Mouse (Mus musculus) hindbrain, embryonic 15.5 days (tissue): Measurements from ENCODE around the gene Cd151. TPM values are rescaled to one million over a fixed set of nuclear protein-coding genes. Genes with fewer than 3 reads are reported as not detected.

Source experiments
- ATAC-seq: fragments of 200-750 bp; cut with Nextera tagmentation; 2 replicates; pipeline ENCODE4 v1.8.0; 2017; ENCODE audit warnings: low read depth, moderate number of reproducible peaks, moderate TSS enrichment; ENCODE audit not compliant: low FRiP score
- H3K27ac ChIP-seq: fragments of 300-500 bp; sonication (generic); replicated peaks from 2 replicates; pipeline ENCODE4 v1.5.1; 2015; ENCODE audit warnings: mild to moderate bottlenecking, inconsistent platforms
- H3K27me3 ChIP-seq: fragments of 300-500 bp; sonication (generic); 2 replicates; pipeline ENCODE4 v1.6.1; 2015; ENCODE audit warnings: control low read depth, inconsistent platforms
- H3K36me3 ChIP-seq: fragments of 300-500 bp; sonication (generic); 2 replicates; pipeline ENCODE4 v1.6.1; 2015; ENCODE audit warnings: control low read depth, inconsistent platforms
- H3K4me1 ChIP-seq: fragments of 300-500 bp; sonication (generic); replicated peaks from 2 replicates; pipeline ENCODE4 v1.6.1; 2015; ENCODE audit warnings: control low read depth, inconsistent platforms
- H3K4me2 ChIP-seq: fragments of 300-500 bp; sonication (generic); 2 replicates; pipeline ENCODE4 v1.6.1; 2015; ENCODE audit warnings: moderate library complexity, mild to moderate bottlenecking, inconsistent platforms
- H3K4me3 ChIP-seq: fragments of 300-500 bp; sonication (generic); 2 replicates; pipeline ENCODE4 v1.5.1; 2015; ENCODE audit warnings: mild to moderate bottlenecking, inconsistent platforms
- H3K9ac ChIP-seq: fragments of 300-500 bp; sonication (generic); 2 replicates; pipeline ENCODE4 v1.6.1; 2015; ENCODE audit warnings: inconsistent platforms
- H3K9me3 ChIP-seq: fragments of 300-500 bp; sonication (generic); 2 replicates; pipeline ENCODE4 v1.6.1; 2016; ENCODE audit warnings: control low read depth, inconsistent platforms
- WGBS: fragments of 180-500 bp; shearing (Covaris S2); methylation state at CpG from one replicate; pipeline ENCODE4 v1.1.7; 2015; 5-methylcytosine and 5-hydroxymethylcytosine counted together
- polyA plus RNA-seq: library from polyadenylated mRNA; unstranded; fragments of >200 nt; fragmentation: Nextera tagmentation; extraction: Ambion mirVana; gene quantifications from 2 replicates; pipeline ENCODE4 v1.2.1, GENCODE M21; 2015

Gene Cd151
- polyA plus RNA-seq = 20.6 and 20.7 TPM in 2 replicates

DNA sequence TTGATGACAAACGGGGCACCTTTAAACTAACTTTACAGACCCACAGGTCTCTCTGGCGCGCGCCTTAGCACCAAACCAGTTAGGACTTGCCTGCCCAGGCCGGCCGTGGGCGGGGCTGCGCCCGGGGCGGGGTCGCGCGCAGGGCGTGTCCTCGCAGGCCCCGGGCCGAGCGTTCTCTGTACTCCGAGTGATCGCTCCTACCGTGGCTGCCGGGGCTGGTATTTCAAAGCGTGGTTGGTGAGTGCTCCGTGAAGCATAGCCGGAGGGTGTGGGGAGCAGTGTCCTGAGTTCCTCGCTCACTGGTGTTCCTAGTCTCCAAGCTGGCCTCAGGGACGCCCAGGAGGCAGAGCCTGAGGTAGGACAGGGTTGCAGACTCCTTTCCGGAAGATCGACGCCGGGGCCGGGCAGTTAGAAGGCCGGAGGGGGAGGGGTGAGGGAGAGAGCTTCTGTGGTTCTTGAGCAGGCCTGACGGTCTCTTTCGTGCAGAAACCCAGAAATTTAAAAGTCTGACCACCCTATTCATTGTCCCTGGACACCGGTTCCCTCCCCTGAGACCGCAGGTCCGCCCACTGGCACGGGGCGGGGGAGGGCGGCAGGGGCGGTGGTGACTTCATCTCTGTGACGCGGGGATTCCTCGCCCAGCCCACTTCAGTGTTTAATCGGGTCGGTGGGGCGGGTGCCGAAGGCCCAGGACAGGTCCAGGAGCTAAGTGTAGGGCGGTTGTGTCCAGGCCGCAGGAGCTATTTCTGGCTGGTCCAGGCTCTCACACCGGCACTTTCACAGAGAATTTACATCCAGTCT, at the start of gene Cd151:
Gene Cd151, plus strand, starts transcription at position 163 of the 801 bp plus-strand sequence.
- Histone ChIP-seq H3K27me3 (peaks cover 42% of the 10 kb centered on the region), H3K27ac (peak within 1 kb of the TSS; percentile 85), H3K9ac (peak within 1 kb of the TSS; percentile 73), H3K36me3 (peaks cover 13% of the 10 kb centered on the region), H3K4me2 (peak within 1 kb of the TSS; percentile 58), H3K4me1 (peaks cover 47% of the 10 kb centered on the region), H3K4me3 (peak within 1 kb of the TSS; percentile 66), H3K9me3 (no peaks in the 10 kb centered on the region)
- under 1% methylated on average over 52 of the region's 52 CpGs for WGBS
- ATAC-seq = peak; percentile 32

GRCm38 (mm10) chr7:141417731-141418681, 49.2 kb upstream of the Cd151 start:
- no peaks in the 10 kb centered on the region for H3K9me3 ChIP-seq
- WGBS = 73% methylated on average over 8 of the region's 8 CpGs
- H3K27me3 ChIP-seq = no peaks in the 10 kb centered on the region
- no peak overlapping the region for H3K9ac ChIP-seq
- no peak overlapping the region for H3K4me3 ChIP-seq
- no peaks in the 10 kb centered on the region for H3K36me3 ChIP-seq
- no peak overlapping the region for H3K27ac ChIP-seq
- H3K4me2 ChIP-seq = no peak overlapping the region
- H3K4me1 ChIP-seq = peaks cover 8% of the 10 kb centered on the region
- no peak for ATAC-seq

DNA sequence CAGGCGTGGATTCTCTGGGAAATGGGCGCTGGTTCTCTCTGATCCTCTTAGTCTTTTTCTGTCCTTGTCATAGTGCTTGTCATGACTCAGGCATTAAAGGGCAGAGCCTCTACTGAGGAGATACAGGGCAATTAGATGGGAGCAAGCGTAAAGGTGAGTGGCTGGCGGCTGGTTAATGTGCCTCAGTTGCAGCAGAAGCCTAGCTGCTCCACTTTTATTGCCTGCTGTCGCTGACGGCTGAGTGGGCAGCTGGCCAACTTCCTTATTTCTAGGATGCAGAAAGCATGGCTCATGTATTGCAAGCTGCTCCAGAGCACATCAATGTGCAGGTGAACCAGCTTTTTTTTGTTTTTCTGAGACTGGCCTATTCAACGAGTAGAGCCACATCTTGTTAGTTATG, 48.2 kb upstream of the Cd151 start:
- H3K4me2 ChIP-seq = no peak overlapping the region
- no peaks in the 10 kb centered on the region for H3K27me3 ChIP-seq
- no peaks in the 10 kb centered on the region for H3K9me3 ChIP-seq
- H3K27ac ChIP-seq = no peak overlapping the region
- no peak overlapping the region for H3K9ac ChIP-seq
- no peak overlapping the region for H3K4me3 ChIP-seq
- WGBS = 68% methylated on average over 7 of the region's 7 CpGs
- H3K4me1 ChIP-seq = peaks cover 5% of the 10 kb centered on the region
- no peak for ATAC-seq
- H3K36me3 ChIP-seq = no peaks in the 10 kb centered on the region

DNA sequence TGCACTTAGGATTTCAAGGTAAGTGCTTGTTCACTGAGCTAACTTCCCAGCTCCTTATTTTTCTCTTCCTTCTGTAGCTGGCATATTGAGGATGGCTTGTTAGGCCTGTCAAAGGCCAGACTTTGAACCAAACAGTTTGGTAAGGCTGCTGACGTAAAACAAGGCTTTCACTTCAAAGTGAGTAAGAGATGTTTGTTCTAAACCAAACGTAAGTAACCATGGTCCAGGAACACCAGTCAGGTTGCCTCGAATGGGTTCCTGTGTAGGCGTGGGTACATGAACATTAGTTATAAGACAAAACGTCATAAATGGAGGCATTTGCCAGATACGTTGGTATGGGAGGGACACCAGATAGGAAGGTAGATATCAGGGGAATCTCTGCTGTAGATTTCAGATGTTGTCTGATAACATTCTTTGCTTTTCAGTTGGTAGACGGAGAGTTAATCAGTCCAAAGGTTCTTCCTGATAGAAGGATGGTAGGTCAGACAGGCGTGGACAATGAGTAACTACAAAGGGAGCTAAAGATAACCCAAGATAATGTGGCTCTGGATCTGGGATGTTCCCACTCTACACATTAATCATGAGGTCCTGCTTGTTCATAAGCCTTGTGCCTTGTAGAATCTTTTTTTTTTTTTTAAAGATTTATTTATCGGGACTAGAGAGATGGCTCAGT, 47.0 kb upstream of the Cd151 start:
- no peak overlapping the region for H3K4me3 ChIP-seq
- no peak overlapping the region for H3K9ac ChIP-seq
- WGBS = 91% methylated on average over 9 of the region's 9 CpGs
- H3K4me1 ChIP-seq = no peaks in the 10 kb centered on the region
- no peaks in the 10 kb centered on the region for H3K9me3 ChIP-seq
- no peak for ATAC-seq
- no peaks in the 10 kb centered on the region for H3K27me3 ChIP-seq
- H3K27ac ChIP-seq = no peak overlapping the region
- H3K4me2 ChIP-seq = no peak overlapping the region
- no peaks in the 10 kb centered on the region for H3K36me3 ChIP-seq

DNA sequence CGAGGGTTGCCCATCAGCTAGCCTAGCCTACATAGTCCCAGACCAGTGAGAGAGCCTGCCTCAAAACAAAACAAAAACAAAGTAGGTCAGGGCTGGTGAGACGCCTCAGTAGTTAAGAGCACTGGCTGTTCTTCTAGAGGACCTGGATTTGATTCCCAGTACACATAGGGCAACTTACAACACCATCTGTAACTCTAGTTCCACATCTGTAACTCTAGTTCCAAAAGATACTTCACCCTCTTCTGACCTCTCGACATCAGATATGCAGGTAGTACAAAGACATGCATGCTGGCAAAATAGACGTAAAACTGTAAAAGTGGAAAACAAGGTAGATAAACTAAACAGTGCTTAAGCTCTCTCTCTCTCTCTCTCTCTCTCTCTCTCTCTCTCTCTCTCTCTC, 43.4 kb upstream of the Cd151 start:
- Histone ChIP-seq H3K36me3 (peaks cover 6% of the 10 kb centered on the region; the same call in 1 of the 2 replicates), H3K4me2 (no peak overlapping the region), H3K4me1 (peaks cover 9% of the 10 kb centered on the region), H3K27me3 (no peaks in the 10 kb centered on the region), H3K9me3 (no peaks in the 10 kb centered on the region), H3K27ac (no peak overlapping the region), H3K9ac (no peak overlapping the region), H3K4me3 (no peak overlapping the region)
- 75% methylated on average over 4 of the region's 4 CpGs for WGBS
- ATAC-seq = no peak

- no peak for ATAC-seq
- no peak overlapping the region for H3K4me3 ChIP-seq
Measured at GRCm38 (mm10) chr7:141426948-141427730, 40.1 kb upstream of the Cd151 start.

DNA sequence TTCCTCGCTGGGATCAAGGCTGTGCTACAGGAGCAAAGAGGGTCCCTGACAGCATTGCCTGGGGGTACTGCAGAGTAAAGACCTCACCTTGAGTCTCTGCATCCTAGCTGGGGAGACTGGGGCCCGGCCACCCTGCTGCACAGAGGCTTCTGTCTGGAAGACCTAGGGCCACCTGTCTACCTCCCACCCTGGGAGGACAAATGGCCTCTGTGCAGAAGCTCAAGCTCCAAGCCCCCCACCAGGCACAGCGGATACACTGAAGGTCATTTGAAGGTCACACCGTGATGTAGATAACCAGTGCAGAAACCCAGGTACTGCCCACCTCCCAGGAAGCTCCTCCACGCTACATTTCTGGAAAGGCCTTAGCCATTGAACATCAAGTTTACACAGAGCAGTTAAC, 38.5 kb upstream of the Cd151 start:
- Histone ChIP-seq H3K36me3 (peaks cover 36% of the 10 kb centered on the region), H3K4me2 (peak overlapping the region; percentile 65), H3K9ac (peak overlapping the region; percentile 66), H3K9me3 (no peaks in the 10 kb centered on the region), H3K4me1 (peaks cover 40% of the 10 kb centered on the region), H3K27ac (peak overlapping the region; percentile 82), H3K4me3 (peak overlapping the region; percentile 52), H3K27me3 (no peaks in the 10 kb centered on the region)
- ATAC-seq = no peak
- WGBS = 52% methylated on average over 5 of the region's 5 CpGs

More at GRCm38 (mm10) chr7:141426948-141427730, 40.1 kb upstream of the Cd151 start:
- H3K9ac ChIP-seq = no peak overlapping the region
- H3K36me3 ChIP-seq = peaks cover 26% of the 10 kb centered on the region
- WGBS = 90% methylated on average over 12 of the region's 12 CpGs
- no peaks in the 10 kb centered on the region for H3K9me3 ChIP-seq
- no peak overlapping the region for H3K4me2 ChIP-seq
- no peaks in the 10 kb centered on the region for H3K27me3 ChIP-seq
- no peak overlapping the region for H3K27ac ChIP-seq
- H3K4me1 ChIP-seq = peaks cover 24% of the 10 kb centered on the region

GRCm38 (mm10) chr7:141429310-141429709, 37.9 kb upstream of the Cd151 start, which contains the start of gene Cend1:
Gene Cend1, minus strand, starts transcription at chr7:141429491.
- ATAC-seq = peak; percentile 86
- no peaks in the 10 kb centered on the region for H3K9me3 ChIP-seq
- peak within 1 kb of the TSS; percentile 52 for H3K4me3 ChIP-seq
- peak within 1 kb of the TSS; percentile 65 for H3K4me2 ChIP-seq
- WGBS = 2% methylated on average over 19 of the region's 19 CpGs
- H3K27ac ChIP-seq = peak within 1 kb of the TSS; percentile 82
- peaks cover 36% of the 10 kb centered on the region for H3K36me3 ChIP-seq
- peaks cover 46% of the 10 kb centered on the region for H3K4me1 ChIP-seq
- H3K9ac ChIP-seq = peak within 1 kb of the TSS; percentile 66
- no peaks in the 10 kb centered on the region for H3K27me3 ChIP-seq

- Histone ChIP-seq H3K9me3 (no peaks in the 10 kb centered on the region), H3K27ac (peak overlapping the region; percentile 82), H3K4me3 (peak overlapping the region; percentile 52), H3K4me1 (peaks cover 53% of the 10 kb centered on the region), H3K36me3 (peaks cover 36% of the 10 kb centered on the region), H3K4me2 (peak overlapping the region; percentile 65), H3K27me3 (no peaks in the 10 kb centered on the region), H3K9ac (no peak overlapping the region)
- 58% methylated on average over 9 of the region's 9 CpGs for WGBS
- peak; percentile 23; the same call in 1 of the 2 replicates for ATAC-seq
Measured at GRCm38 (mm10) chr7:141429840-141430584, 37.2 kb upstream of the Cd151 start.

- Histone ChIP-seq H3K9ac (no peak overlapping the region), H3K27me3 (no peaks in the 10 kb centered on the region), H3K4me1 (peaks cover 60% of the 10 kb centered on the region), H3K36me3 (peaks cover 36% of the 10 kb centered on the region), H3K4me2 (no peak overlapping the region), H3K4me3 (no peak overlapping the region), H3K9me3 (no peaks in the 10 kb centered on the region), H3K27ac (no peak overlapping the region)
- no peak for ATAC-seq
- WGBS = 93% methylated on average over 9 of the region's 9 CpGs
Measured at GRCm38 (mm10) chr7:141430585-141431240, 36.5 kb upstream of the Cd151 start.
